In the genomic region with DNA sequence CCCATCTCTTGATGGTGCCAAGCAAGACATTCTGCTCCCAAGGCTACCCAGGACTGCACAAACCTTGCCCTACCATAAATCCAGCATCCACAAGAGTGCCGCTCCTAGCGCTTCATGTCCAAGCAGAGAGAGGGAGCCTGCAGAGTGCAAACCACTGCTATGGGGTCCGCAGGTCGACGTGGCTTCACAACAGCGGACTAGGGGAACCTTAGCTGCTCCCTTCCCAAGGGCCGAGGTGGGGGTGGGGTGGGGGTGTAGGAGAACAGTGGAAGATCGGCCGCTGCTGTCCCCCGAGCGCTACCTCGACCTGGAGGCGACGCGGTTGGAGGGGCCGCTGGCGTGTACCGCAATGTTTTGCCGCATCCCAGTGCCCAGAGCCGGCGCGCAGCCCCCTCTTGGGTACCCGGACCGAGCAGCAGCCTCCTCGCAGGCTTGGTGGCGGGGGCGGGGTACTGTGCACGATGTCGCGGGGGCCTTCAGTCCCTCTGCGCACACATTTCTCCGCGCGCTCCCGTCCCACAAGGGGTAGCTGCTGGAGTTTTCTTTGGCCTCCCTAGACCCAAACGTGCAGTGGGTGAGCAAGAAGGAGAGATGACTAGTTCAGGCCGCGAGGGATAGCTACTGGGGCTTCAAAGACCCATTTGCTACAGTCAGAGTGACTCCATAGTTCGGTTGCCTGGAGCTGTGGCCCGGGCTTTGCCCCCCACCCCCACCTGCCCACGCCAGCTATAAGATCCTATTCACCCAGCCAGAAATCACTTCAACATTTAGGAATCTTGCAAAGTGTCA, we compare ENCODE assay signal across 7 mouse cellular contexts. TPM values are rescaled to one million over a fixed set of nuclear protein-coding genes. Genes with fewer than 3 reads are reported as not detected.
DNase-seq lines count a peak whose midpoint lies in the region; ATAC-seq and TF ChIP-seq lines count a peak whose summit lies in the region.

No protein-coding gene starts in this region.

- H3K27ac ChIP-seq in ES-E14 (ENCODE audit: insufficient read depth, low read depth, low read length, poor library complexity, severe bottlenecking), result no peak overlapping the region
- no peak overlapping the region for H3K27ac ChIP-seq in forebrain, embryonic 13.5 days
- H3K27ac ChIP-seq in neural tube, embryonic 15.5 days (replicated peaks), result peak overlapping the region; percentile 81

- H3K4me3 ChIP-seq in ES-E14 (ENCODE audit: insufficient read depth in 1 of 2, low read depth in 1 of 2, low read length in 2 of 2, poor library complexity in 1 of 2, severe bottlenecking in 1 of 2), result peak overlapping the region; percentile 62 to 63; a peak in 3 of 4 replicates
- peak overlapping the region; percentile 52 for H3K4me3 ChIP-seq in forebrain, embryonic 13.5 days
- H3K4me3 ChIP-seq in neural tube, embryonic 15.5 days (replicated peaks), result peak overlapping the region; percentile 56

- H3K9ac ChIP-seq in ES-E14 (ENCODE audit: insufficient read depth, low read depth, low read length, poor library complexity, severe bottlenecking), result peak overlapping the region; percentile 31; the same call in 1 of the 2 replicates
- H3K9ac ChIP-seq in forebrain, embryonic 13.5 days, result peak overlapping the region; percentile 63
- peak overlapping the region; percentile 55 for H3K9ac ChIP-seq in neural tube, embryonic 15.5 days (replicated peaks)

- in situ Hi-C loops in ES-E14 (cut with MboI; ENCODE audit: low sequenced_read_pairs in 2 of 2, unreplicated experiment in 2 of 2), result no loop called here

- no peaks in the 10 kb centered on the region for H3K27me3 ChIP-seq in forebrain, embryonic 13.5 days
- H3K27me3 ChIP-seq in neural tube, embryonic 15.5 days (replicated peaks), result no peaks in the 10 kb centered on the region

- DNase-seq in ES-E14 (ENCODE audit: low read depth, low spot score), result no peak
- DNase-seq in layer of hippocampus, postnatal 25 days (ENCODE audit: extremely low spot score in 1 of 2, low spot score in 1 of 2), result peak; percentile 9 to 11
- DNase-seq in gastrocnemius, adult 18-20 months (ENCODE audit: low spot score), result no peak
- no peak for DNase-seq in spleen, postnatal 4 days (ENCODE audit: low spot score in 2 of 2)

- H3K36me3 ChIP-seq in ES-E14 (ENCODE audit: control insufficient read depth, insufficient read depth, low read length, poor library complexity, severe bottlenecking), result no peaks in the 10 kb centered on the region
- H3K36me3 ChIP-seq in forebrain, embryonic 13.5 days (ENCODE audit: poor library complexity, severe bottlenecking), result no peaks in the 10 kb centered on the region
- no peaks in the 10 kb centered on the region for H3K36me3 ChIP-seq in neural tube, embryonic 15.5 days

- H3K4me1 ChIP-seq in ES-E14 (ENCODE audit: control insufficient read depth in 2 of 2, insufficient read depth in 2 of 2, low read length in 2 of 2, poor library complexity in 1 of 2), result no peaks in the 10 kb centered on the region
- H3K4me1 ChIP-seq in forebrain, embryonic 13.5 days, result no peaks in the 10 kb centered on the region
- H3K4me1 ChIP-seq in neural tube, embryonic 15.5 days, result no peaks in the 10 kb centered on the region

- H3K4me2 ChIP-seq in forebrain, embryonic 13.5 days, result peak overlapping the region; percentile 67
- H3K4me2 ChIP-seq in neural tube, embryonic 15.5 days, result peak overlapping the region; percentile 58

- H3K9me3 ChIP-seq in ES-E14 (ENCODE audit: control insufficient read depth, insufficient read depth, low read depth, low read length), result no peaks in the 10 kb centered on the region
- H3K9me3 ChIP-seq in forebrain, embryonic 13.5 days (replicated peaks), result no peaks in the 10 kb centered on the region
- no peaks in the 10 kb centered on the region for H3K9me3 ChIP-seq in neural tube, embryonic 15.5 days (replicated peaks)

- WGBS in forebrain, embryonic 13.5 days, result 18% methylated on average over 30 of the region's 41 CpGs
- 11% methylated on average over 38 of the region's 41 CpGs for WGBS in neural tube, embryonic 15.5 days

- ATAC-seq in cerebellum, adult (ENCODE audit: insufficient number of reproducible peaks, low FRiP score, low TSS enrichment), result peak; percentile 49
- peak; percentile 73 for ATAC-seq in forebrain, embryonic 13.5 days
- peak; percentile 63 for ATAC-seq in neural tube, embryonic 15.5 days (ENCODE audit: low FRiP score)

TF ChIP-seq in ES-E14, 5 proteins besides CTCF, POLR2A, EP300 and RAD21:
- TF ChIP-seq MAFK (IDR thresholded peaks at IDR 0.05; ENCODE audit: insufficient read depth, low read depth, low read length) (no peak), CHD2 (IDR thresholded peaks at IDR 0.05; ENCODE audit: low read depth, low read length) (no peak), HCFC1 (IDR thresholded peaks at IDR 0.05; ENCODE audit: borderline replicate concordance, insufficient read depth, low read length) (no peak), ZC3H11A (IDR thresholded peaks at IDR 0.05; ENCODE audit: borderline replicate concordance, low read depth, low read length) (no peak), ZNF384 (IDR thresholded peaks at IDR 0.05; ENCODE audit: low read depth, low read length) (no peak)

RNA-seq across cellular contexts. Expression of a gene that starts 1.1 kb away (rescaled TPM):
- total RNA-seq in ES-E14 (2012; rRNA removed), result 1.0 and 1.1 TPM in 2 replicates
- 5.2 and 6.0 TPM in 2 replicates for polyA plus RNA-seq in forebrain, embryonic 13.5 days (2015; fragmentation: Nextera tagmentation; extraction: Ambion mirVana)
- 10 to 100 TPM; 40.3 to 42.6 TPM for total RNA-seq in layer of hippocampus, postnatal 25 days (2021)
- 21.0 and 24.0 TPM in 2 replicates for polyA plus RNA-seq in neural tube, embryonic 15.5 days (2015; fragmentation: Nextera tagmentation; extraction: Ambion mirVana)
- total RNA-seq in gastrocnemius, adult 18-20 months (2021), result under 1 TPM; 0.14 to 0.28 TPM

Comparison
In these comparisons a context has a peak if more than half of its experiments do, and no peak if none do; other contexts are left out.
1. DNase-seq: peak in layer of hippocampus, postnatal 25 days (2 of 2); none in ES-E14 (single experiment), gastrocnemius, adult 18-20 months (single experiment) and spleen, postnatal 4 days (0 of 2).
2. RNA of a gene that starts 1.1 kb away (total RNA-seq): 40.3 to 42.6 TPM in layer of hippocampus, postnatal 25 days; 1.0 to 1.1 TPM in ES-E14 and 0.14 to 0.28 TPM in gastrocnemius, adult 18-20 months; every median in the first group is over 10 times any median in the second.
3. Peak in every context shown above with its lines, with median percentiles within 50 percentile points of each other: H3K4me3 ChIP-seq, H3K9ac ChIP-seq and ATAC-seq.